Mouse (Mus musculus) telencephalon, adult 2 months (tissue): ENCODE results near the gene Otub1.

Experiments used
- DNase-seq: peaks from one replicate; pipeline ENCODE4 v3.0.0-alpha.2; 2011; ENCODE audit warnings: low read depth, low spot score

The Otub1 gene

GRCm38 (mm10) chr19:7176041-7176696, 29.9 kb downstream of the Otub1 start:
- no peak for DNase-seq

GRCm38 (mm10) chr19:7172051-7172866, 33.9 kb downstream of the Otub1 start:
- peak; percentile 60 for DNase-seq

- no peak for DNase-seq
These were observed 34.7 kb downstream of the Otub1 start for GRCm38 (mm10) chr19:7171447-7171846.

- DNase-seq: no peak
These were observed 35.2 kb downstream of the Otub1 start for GRCm38 (mm10) chr19:7170916-7171315.

- no peak for DNase-seq
These were observed 37.7 kb downstream of the Otub1 start for GRCm38 (mm10) chr19:7168423-7168822.

GRCm38 (mm10) chr19:7166767-7167166, 39.3 kb downstream of the Otub1 start:
- DNase-seq: no peak

- no peak for DNase-seq
These were observed 39.9 kb downstream of the Otub1 start for GRCm38 (mm10) chr19:7166200-7166711.

- DNase-seq: no peak
These were observed 40.5 kb downstream of the Otub1 start for GRCm38 (mm10) chr19:7165509-7166199.

GRCm38 (mm10) chr19:7164820-7165323, 41.2 kb downstream of the Otub1 start:
- DNase-seq: no peak

- DNase-seq: no peak
These were observed 41.9 kb downstream of the Otub1 start for GRCm38 (mm10) chr19:7164238-7164637.

- no peak for DNase-seq
These were observed 45.1 kb downstream of the Otub1 start for GRCm38 (mm10) chr19:7161064-7161463.

GRCm38 (mm10) chr19:7160151-7160906, 45.8 kb downstream of the Otub1 start:
- DNase-seq: no peak

GRCm38 (mm10) chr19:7157734-7158133, 48.4 kb downstream of the Otub1 start:
- no peak for DNase-seq

- DNase-seq: no peak
These were observed 50.9 kb downstream of the Otub1 start for GRCm38 (mm10) chr19:7155196-7155595.

GRCm38 (mm10) chr19:7153232-7153631, 52.9 kb downstream of the Otub1 start:
- DNase-seq: no peak

- DNase-seq: no peak
These were observed 54.0 kb downstream of the Otub1 start for GRCm38 (mm10) chr19:7151927-7152653.

GRCm38 (mm10) chr19:7151300-7151926, 54.7 kb downstream of the Otub1 start:
- no peak for DNase-seq

- DNase-seq: no peak
These were observed 56.9 kb downstream of the Otub1 start for GRCm38 (mm10) chr19:7149158-7149685.

- DNase-seq: no peak
These were observed 57.5 kb downstream of the Otub1 start for GRCm38 (mm10) chr19:7148541-7149085.
